Mouse (Mus musculus) neural tube, embryonic 11.5 days (tissue): ENCODE measurements around the gene Klrd1. TPM values are rescaled to one million over a fixed set of nuclear protein-coding genes. Genes with fewer than 3 reads are reported as not detected.
"Not testable (repeated sequence)": the region's sequence is repeated elsewhere in the genome, so short reads cannot be mapped to it uniquely, and the experiment has no call there.

Source experiments
- ATAC-seq: fragments of 200-750 bp; cut with Nextera tagmentation; 2 replicates; pipeline ENCODE4 v1.8.0; 2017; ENCODE audit warnings: moderate number of reproducible peaks, mild to moderate bottlenecking, moderate TSS enrichment, moderate library complexity; ENCODE audit not compliant: insufficient read depth, low FRiP score, low TSS enrichment
- DNase-seq: peaks from one replicate; pipeline ENCODE4 v3.0.0-alpha.2; 2015; ENCODE audit warnings: low spot score
- H3K27ac ChIP-seq: fragments of 300-500 bp; sonication (generic); 2 replicates; pipeline ENCODE4 v1.5.1; 2014; ENCODE audit warnings: low read depth, mild to moderate bottlenecking, low read length
- H3K27me3 ChIP-seq: fragments of 300-500 bp; sonication (generic); 2 replicates; pipeline ENCODE4 v1.6.1; 2014; ENCODE audit warnings: mild to moderate bottlenecking, low read length, mixed read lengths; ENCODE audit not compliant: control insufficient read depth, insufficient read depth
- H3K36me3 ChIP-seq: fragments of 300-500 bp; sonication (generic); 2 replicates; pipeline ENCODE4 v1.6.1; 2014; ENCODE audit warnings: mild to moderate bottlenecking, low read length, moderate library complexity, mixed read lengths; ENCODE audit not compliant: control insufficient read depth, insufficient read depth
- H3K4me1 ChIP-seq: fragments of 300-500 bp; sonication (generic); 2 replicates; pipeline ENCODE4 v1.6.1; 2014; ENCODE audit warnings: low read length, mixed read lengths; ENCODE audit not compliant: control insufficient read depth, insufficient read depth
- H3K4me2 ChIP-seq: fragments of 300-500 bp; sonication (generic); 2 replicates; pipeline ENCODE4 v1.6.1; 2014; ENCODE audit warnings: low read depth, mild to moderate bottlenecking, moderate library complexity
- H3K4me3 ChIP-seq: fragments of 300-500 bp; sonication (generic); 2 replicates; pipeline ENCODE4 v1.5.1; 2014; ENCODE audit warnings: low read depth, low read length
- H3K9ac ChIP-seq: fragments of 300-500 bp; sonication (generic); 2 replicates; pipeline ENCODE4 v1.6.1; 2014; ENCODE audit warnings: mild to moderate bottlenecking, low read length
- H3K9me3 ChIP-seq: fragments of 300-500 bp; sonication (generic); 2 replicates; pipeline ENCODE4 v1.6.1; 2016; ENCODE audit warnings: low read length; ENCODE audit not compliant: control insufficient read depth
- WGBS: fragments of 180-500 bp; shearing (Covaris S2); extraction: QIAGEN DNeasy Blood & Tissue Kit; methylation state at CpG from one replicate; pipeline ENCODE4 v1.1.7; 2014; 5-methylcytosine and 5-hydroxymethylcytosine counted together
- polyA plus RNA-seq: library from polyadenylated mRNA; unstranded; fragments of >200 nt; fragmentation: Nextera tagmentation; extraction: Ambion mirVana; gene quantifications from 2 replicates; pipeline ENCODE4 v1.2.1, GENCODE M21; 2014

Gene Klrd1
- polyA plus RNA-seq, 1 experiment from 2014 or later = not detected

DNA sequence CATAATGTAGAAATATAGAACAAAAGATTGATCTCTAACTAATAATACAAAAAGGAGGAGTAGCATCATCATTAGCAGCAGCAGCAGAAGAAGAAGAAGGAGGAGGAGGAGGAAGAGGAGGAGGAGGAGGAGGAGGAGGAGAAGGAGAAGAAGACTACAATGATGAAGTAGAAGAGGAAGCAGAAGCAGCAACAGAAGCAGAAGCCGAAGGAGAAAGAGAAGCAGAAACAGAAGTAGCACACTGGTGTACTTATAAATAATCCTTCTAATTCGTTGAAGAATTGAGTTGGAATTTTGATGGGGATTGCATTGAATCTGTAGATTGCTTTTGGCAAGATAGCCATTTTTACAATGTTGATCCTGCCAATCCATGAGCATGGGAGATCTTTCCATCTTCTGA, 39.5 kb downstream of the Klrd1 start:
- H3K36me3 ChIP-seq, H3K27ac ChIP-seq, H3K9me3 ChIP-seq, H3K4me2 ChIP-seq, H3K4me3 ChIP-seq, H3K4me1 ChIP-seq, H3K27me3 ChIP-seq, ATAC-seq, H3K9ac ChIP-seq, DNase-seq: not testable (repeated sequence)
- 81% methylated on average over 2 of the region's 2 CpGs for WGBS

- not testable (repeated sequence) for H3K27ac ChIP-seq, H3K4me1 ChIP-seq, ATAC-seq, H3K27me3 ChIP-seq, H3K9ac ChIP-seq, H3K4me2 ChIP-seq, DNase-seq, H3K9me3 ChIP-seq, H3K4me3 ChIP-seq, H3K36me3 ChIP-seq
- 90% methylated on average over 3 of the region's 3 CpGs for WGBS
These were observed 51.7 kb downstream of the Klrd1 start, which contains the start of gene Klrc3 for GRCm38 (mm10) chr6:129643237-129643636. Gene Klrc3, minus strand, starts transcription at chr6:129643337.

- H3K4me1 ChIP-seq, ATAC-seq, H3K9ac ChIP-seq, H3K27ac ChIP-seq, H3K9me3 ChIP-seq, H3K36me3 ChIP-seq, H3K4me2 ChIP-seq, H3K4me3 ChIP-seq, H3K27me3 ChIP-seq, DNase-seq: not testable (repeated sequence)
- 71% methylated on average over 1 of the region's 3 CpGs for WGBS
These were observed 52.5 kb downstream of the Klrd1 start for GRCm38 (mm10) chr6:129644054-129644453.

Other genes with a start within 250 kb of the Klrd1 start
- gene Clec12a, start 249.1 kb upstream of the Klrd1 start, polyA plus RNA-seq = 0.49 and 0.53 TPM in 2 replicates
- gene Clec12b, start 205.9 kb upstream of the Klrd1 start, polyA plus RNA-seq = 0.37 TPM in 1 of 2 replicates, not detected in the other
- 11.8 and 13.4 TPM in 2 replicates for gene Clec1b, start 194.5 kb upstream of the Klrd1 start, polyA plus RNA-seq
- 0.37 and 0.59 TPM in 2 replicates for gene Clec9a, start 182.9 kb upstream of the Klrd1 start, polyA plus RNA-seq
- gene Clec1a, start 139.8 kb upstream of the Klrd1 start, polyA plus RNA-seq = 1.6 and 1.8 TPM in 2 replicates
- gene Olr1, start 84.6 kb upstream of the Klrd1 start, polyA plus RNA-seq = not detected in 2 replicates
- not detected in 2 replicates for gene Tmem52b, start 79.2 kb upstream of the Klrd1 start, polyA plus RNA-seq
- gene Gabarapl1, start 58.6 kb upstream of the Klrd1 start, polyA plus RNA-seq = 24.3 and 24.6 TPM in 2 replicates
- gene Klre1, start 13.9 kb upstream of the Klrd1 start, polyA plus RNA-seq = not detected in 2 replicates
- 0.07 and 0.12 TPM in 2 replicates for gene Klrk1, start 32.1 kb downstream of the Klrd1 start, polyA plus RNA-seq
- gene Klrc3, start 51.6 kb downstream of the Klrd1 start, polyA plus RNA-seq = not detected in 2 replicates
- not detected in 2 replicates for gene Klrc2, start 68.9 kb downstream of the Klrd1 start, polyA plus RNA-seq
- not detected in 2 replicates for gene Klrc1, start 87.2 kb downstream of the Klrd1 start, polyA plus RNA-seq
- gene Klri1, start 125.3 kb downstream of the Klrd1 start, polyA plus RNA-seq = not detected in 2 replicates
- gene Klri2, start 148.7 kb downstream of the Klrd1 start, polyA plus RNA-seq = not detected in 2 replicates
- gene Gm156, start 192.5 kb downstream of the Klrd1 start, polyA plus RNA-seq = not detected in 2 replicates